In the genomic region with DNA sequence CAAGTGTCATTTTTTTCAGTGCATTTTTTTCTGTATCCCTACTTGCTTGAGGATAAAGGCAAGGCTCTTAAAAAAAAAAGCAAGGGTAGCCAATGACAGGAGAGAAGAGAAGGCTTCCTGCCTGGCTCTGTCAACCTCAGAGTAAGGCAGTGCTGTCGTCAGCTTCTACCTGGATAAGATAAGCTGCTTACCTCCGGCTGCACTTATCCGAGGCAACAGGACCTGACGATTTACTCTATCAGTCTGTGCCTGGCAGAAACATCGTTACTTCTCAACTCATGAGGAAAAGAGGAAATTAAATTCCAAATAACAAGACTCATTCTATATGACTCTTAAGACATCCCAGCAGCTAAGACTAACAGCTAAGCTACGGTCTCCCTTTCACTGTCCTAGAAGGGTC, we compare ENCODE assay signal across 26 mouse cellular contexts. TPM values are rescaled to one million over a fixed set of nuclear protein-coding genes. Genes with fewer than 3 reads are reported as not detected.
"Had no signal": no experiment of that assay in that cellular context is flagged by ENCODE, and none has a peak within 500 bp of the region (broad histone marks: within the 10 kb centered on the region; RNA-seq: fewer than 3 reads in every experiment).

No protein-coding gene starts in this region.

- H3K4me2 ChIP-seq: heart, embryonic 12.5 days; hindbrain, embryonic 12.5 days; hindbrain, embryonic 14.5 days; intestine, embryonic 15.5 days; limb, embryonic 13.5 days; limb, embryonic 15.5 days; liver, embryonic 12.5 days had no signal

- DNase-seq: gastrocnemius, adult 2 months; gastrocnemius, postnatal 10 days; gastrocnemius, postnatal 25 days; heart, adult 2 months; heart, postnatal 10 days; heart, postnatal 4 days; kidney, adult 18-20 months; kidney, adult 8-10 months; kidney, postnatal 10 days; kidney, postnatal 25 days; kidney, postnatal 4 days; layer of hippocampus, postnatal 36 days; left cerebral cortex, postnatal 4 days had no signal

- H3K9me3 ChIP-seq: heart, embryonic 12.5 days; hindbrain, embryonic 10.5 days; hindbrain, embryonic 12.5 days; intestine, embryonic 15.5 days; limb, embryonic 13.5 days; limb, embryonic 15.5 days; liver, embryonic 12.5 days had no signal

- H3K27ac ChIP-seq: gastrocnemius, adult 2 months; heart, adult 2 months; hindbrain, embryonic 10.5 days; hindbrain, embryonic 12.5 days; hindbrain, embryonic 14.5 days; intestine, embryonic 15.5 days; layer of hippocampus, adult 2 months; limb, embryonic 13.5 days; limb, embryonic 15.5 days; liver, embryonic 12.5 days had no signal

- H3K4me1 ChIP-seq: heart, embryonic 12.5 days; hindbrain, embryonic 10.5 days; hindbrain, embryonic 12.5 days; intestine, embryonic 15.5 days; limb, embryonic 13.5 days; limb, embryonic 15.5 days; liver, embryonic 12.5 days had no signal

- ATAC-seq: hindbrain, embryonic 16.5 days; inflammation-experienced regulatory T-cells, adult 6 months; intestine, embryonic 15.5 days; intestine, postnatal 0 days; liver, embryonic 12.5 days had no signal

- H3K9ac ChIP-seq: heart, embryonic 12.5 days; hindbrain, embryonic 12.5 days; hindbrain, embryonic 14.5 days; intestine, embryonic 15.5 days; limb, embryonic 13.5 days; limb, embryonic 15.5 days; liver, embryonic 12.5 days had no signal

- H3K27me3 ChIP-seq: heart, embryonic 12.5 days; hindbrain, embryonic 12.5 days; intestine, embryonic 15.5 days; limb, embryonic 13.5 days; limb, embryonic 15.5 days; liver, embryonic 12.5 days had no signal

- H3K4me3 ChIP-seq: gastrocnemius, adult 2 months; heart, adult 2 months; heart, embryonic 12.5 days; hindbrain, embryonic 10.5 days; hindbrain, embryonic 12.5 days; intestine, embryonic 15.5 days; layer of hippocampus, adult 2 months; limb, embryonic 13.5 days; limb, embryonic 15.5 days; liver, embryonic 12.5 days had no signal

RNA-seq across cellular contexts. Expression of a gene that starts 34.2 kb away (rescaled TPM):
- total RNA-seq: heart, postnatal 4 days; liver, adult 2 months had no signal
- polyA plus RNA-seq: liver, adult 2 months had no signal
